Mouse (Mus musculus): Measurements from ENCODE around the gene St7l.
A peak's percentile ranks its signal among the peaks of the same experiment; 100 is the strongest.
"Not testable (repeated sequence)": the region's sequence is repeated elsewhere in the genome, so short reads cannot be mapped to it uniquely, and the experiment has no call there.

Gene St7l

DNA sequence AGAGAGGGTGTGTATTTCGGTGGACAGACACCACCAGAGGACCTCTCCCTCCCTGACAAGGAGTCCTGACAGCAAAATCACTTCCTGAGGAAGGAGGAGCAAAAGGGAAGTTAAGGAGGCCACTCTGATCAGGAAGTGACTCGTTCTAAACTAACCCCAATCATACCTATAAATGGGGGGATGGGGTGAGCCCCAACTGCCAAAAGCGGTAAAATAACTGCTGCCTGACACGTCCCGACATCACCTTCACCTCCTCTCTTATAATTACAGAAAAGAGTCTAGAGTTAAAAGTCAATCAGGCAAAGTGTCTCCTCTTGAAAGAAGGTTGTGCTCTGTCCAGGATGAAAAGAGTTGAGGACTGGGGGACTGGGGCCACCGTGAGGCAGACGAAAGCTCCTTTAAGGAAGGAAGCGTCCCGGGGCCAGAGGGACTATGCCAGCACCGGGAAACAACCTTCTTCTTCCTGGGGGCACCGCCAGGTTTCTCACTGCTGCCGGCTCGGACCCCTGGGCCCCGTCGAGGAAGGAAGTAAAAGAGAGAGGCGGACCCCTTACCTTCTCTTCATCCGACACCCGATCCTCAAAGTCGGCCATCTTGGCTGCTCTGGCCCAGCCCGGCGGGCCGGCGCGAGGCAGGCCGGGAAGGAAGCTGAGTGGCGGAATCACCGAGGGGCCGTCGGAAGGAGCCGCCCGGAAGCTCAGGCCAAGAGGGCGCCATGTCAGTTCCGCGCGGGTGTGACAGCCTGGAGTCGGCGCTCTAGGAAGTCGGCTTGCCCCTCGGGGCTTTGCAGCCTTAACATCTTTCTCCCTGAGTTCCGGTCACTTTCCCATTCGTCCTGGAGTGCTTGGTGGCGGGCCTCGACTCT is at the start of gene St7l, which contains the start of gene Capza1:
TSS of gene St7l (plus strand) at position 220 of the 865 bp plus-strand sequence.
TSS of gene Capza1 (minus strand) at position 720 of the 865 bp plus-strand sequence.
- peak; percentile 93 for DNase-seq (ENCODE audit: low spot score)

DNA sequence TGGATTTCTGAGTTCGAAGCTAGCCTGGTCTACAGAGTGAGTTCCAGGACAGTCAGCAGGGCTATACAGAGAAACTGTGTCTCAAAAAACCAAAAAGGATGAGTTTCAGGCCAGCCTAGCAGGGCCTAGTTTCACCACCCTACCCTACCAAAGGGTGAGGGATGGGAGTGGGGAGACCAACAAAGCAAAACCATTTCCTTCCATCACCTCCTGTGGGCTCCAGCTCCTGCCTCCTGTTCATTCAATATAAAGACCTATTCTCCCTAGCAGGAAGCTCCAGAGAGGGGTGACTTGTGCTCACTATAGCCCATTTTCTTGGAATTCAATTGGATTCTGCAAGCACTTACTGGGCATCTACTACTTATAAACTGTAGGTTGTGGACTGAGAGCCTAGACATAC is 49.1 kb upstream of the St7l start:
- no peak for DNase-seq (ENCODE audit: low spot score)

DNA sequence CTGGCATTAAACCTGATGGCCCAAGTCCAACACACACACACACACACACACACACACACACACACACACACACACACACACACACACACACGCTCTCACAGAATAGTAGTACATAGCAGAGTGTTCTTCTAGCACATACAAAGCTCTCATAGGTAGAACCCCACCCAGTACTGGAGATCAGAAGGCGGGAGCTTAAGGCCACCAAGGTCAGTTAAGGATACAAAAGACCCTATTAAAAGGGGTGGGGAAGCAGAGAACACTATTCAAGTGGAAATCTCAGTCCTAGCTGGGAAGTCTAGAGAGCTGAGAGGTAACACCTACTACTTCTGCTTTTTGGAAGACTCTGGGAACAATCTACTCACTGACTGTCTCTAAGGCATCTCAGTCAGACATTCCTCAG is 48.5 kb upstream of the St7l start:
- DNase-seq (ENCODE audit: low spot score), result no peak

DNA sequence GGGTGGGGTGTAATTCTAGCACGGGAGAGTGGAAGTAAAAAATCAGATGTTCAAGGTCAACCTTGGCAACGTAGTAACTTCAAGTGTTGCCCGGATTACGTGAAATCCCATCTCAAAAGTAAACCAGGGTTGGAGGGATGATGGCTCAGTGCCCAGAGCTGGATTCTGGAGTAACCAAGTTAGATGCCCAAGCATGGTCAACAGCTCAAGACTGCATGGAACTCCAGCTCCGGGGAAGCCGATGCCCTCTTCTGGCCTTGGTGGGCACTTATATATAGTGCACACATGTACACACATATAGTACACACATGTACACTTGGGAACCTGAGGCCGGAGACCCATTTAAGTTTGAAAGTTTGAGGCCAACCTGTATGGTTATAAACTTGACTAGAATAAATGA is 47.7 kb upstream of the St7l start:
- no peak for DNase-seq (ENCODE audit: low spot score)

DNA sequence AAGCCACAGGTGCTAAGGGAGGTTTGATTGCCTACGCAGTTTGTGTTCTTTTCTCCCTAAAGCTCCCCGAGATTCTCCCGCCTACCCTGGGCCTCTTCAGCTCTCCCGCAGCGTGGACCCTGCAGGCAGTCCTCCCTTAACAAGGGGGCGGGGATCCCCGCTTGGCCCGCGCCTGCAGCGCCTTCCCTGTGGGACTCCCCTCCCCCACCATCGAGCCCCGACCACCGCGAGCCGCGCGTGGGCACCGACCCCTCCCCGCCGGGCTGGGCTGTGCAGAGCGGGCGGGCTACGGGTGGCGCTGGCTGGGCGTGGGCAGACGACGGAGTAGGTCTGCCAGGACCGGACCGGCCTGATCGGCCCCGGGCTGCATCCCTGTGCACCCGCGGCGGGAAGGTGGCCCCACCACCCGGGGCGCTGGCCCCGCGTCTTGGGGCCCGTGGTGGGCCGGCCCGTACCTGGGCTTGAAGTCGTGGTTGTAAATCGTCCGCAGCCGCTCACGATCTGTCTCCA is 46.3 kb upstream of the St7l start:
- peak; percentile 62 for DNase-seq (ENCODE audit: low spot score)

DNA sequence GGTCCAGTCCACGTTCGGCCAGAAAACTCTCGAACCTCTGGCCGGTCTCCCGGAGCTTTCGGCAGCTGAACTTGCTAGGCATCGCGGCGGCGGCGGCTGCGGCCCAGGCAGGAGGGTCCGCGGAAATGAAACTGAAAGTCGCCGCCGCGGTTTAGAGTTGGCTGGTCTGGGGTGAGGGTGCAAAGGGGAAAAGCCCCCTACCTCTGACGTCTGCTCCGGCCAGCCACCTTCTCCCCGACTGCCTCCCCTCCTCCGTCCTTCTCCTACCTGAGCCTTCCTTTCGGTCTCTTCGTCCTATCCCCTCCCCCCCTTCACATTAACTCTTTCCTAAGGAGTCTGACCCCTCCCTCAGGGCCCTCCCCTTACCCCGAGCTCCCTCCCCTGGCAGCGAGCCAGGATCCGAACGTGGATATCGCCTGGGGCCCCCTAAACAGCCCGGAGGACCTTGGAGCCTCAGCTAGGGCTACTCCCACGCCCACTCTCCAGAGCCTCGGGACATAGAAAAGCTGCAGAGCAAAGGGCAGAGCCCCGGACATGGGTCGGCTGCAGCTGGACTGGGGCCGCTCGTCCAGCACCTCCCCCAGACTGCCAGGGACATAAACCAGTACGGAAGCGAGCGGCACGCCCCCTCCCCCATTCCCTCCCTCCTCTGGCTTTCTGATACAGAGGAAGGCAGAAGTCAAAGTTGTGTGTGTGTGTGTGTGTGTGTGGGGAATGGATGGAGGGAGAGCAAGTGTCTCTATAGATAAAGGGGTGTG is 45.6 kb upstream of the St7l start, which contains the start of gene Mov10:
TSS of gene Mov10 (minus strand) at position 573 of the 758 bp plus-strand sequence.
- DNase-seq (ENCODE audit: low spot score), result peak; percentile 72

DNA sequence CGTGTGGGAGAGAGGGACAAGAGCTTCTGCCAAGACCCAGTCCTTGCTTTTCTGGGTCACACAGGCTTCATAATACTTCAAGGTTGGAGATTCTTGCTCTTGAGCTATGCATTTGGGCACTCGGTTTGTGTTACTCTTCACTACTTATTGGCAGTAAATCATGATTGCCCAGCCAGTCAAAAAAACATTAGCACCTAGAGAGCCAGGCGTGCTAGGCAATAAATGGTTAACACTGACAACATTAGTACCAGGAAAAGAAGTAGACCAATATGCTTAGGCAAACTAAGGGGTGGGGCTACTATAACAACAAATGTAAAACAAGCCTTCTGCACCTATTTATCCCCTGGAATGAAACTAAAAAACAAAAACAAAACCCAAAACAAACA is 45.1 kb upstream of the St7l start:
- no peak for DNase-seq (ENCODE audit: low spot score)

DNA sequence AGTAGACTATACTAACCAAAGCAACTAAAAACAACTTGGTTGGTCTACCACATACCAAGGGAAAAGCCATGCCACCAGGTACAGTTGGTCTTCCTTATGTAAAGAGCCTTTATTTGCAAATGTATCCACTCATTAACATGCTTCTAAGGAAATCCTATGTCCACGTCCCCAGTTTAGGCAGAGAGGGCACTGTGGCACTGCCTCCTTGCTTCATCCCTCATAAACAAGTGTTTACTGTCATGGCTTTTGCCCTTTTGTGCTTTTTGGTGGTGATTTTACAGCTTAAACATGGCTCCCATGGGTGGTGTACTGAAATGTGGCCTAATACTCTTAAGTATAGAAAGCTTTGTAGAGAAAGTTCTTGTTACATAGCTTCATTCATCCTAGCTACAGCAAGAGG is 43.4 kb upstream of the St7l start:
- no peak for DNase-seq (ENCODE audit: low spot score)

DNA sequence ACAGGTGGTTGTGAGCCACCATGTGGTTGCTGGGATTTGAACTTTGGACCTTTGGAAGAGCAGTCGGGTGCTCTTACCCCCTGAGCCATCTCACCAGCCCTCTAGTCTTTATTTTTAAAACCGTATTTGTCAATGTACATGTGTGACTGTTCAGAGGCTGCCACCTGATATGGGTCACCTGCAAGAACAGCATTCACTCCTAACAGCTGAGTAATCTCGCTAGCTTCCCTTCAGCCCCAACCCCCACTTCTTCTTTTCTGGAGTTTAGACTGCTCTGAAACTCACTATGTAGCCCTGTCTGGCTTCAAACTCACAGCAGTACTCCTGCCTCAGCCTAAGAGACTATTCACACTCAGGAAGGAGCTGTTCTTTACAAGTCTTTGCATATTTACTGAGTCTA is 41.4 kb upstream of the St7l start:
- no peak for DNase-seq (ENCODE audit: low spot score)

DNA sequence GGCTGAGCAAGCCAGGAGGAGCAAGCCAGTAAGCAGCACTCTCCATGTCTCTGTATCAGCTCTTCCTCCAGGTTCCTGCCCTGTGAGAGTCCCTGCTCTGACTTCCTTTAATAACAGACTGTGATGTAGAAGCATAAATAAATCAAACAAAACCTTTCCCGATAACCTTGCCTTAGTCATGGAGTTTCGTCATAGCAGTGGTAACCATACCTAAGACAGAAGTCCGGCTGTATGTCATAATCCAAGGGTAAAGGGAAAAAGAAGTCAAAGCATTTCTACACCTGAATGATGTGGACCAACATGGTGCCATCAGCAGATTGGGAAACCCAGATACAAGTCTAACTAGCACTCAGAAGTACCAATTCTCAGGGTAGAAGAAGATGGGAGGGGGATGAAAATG is 28.0 kb upstream of the St7l start:
- DNase-seq (ENCODE audit: low spot score), result no peak

DNA sequence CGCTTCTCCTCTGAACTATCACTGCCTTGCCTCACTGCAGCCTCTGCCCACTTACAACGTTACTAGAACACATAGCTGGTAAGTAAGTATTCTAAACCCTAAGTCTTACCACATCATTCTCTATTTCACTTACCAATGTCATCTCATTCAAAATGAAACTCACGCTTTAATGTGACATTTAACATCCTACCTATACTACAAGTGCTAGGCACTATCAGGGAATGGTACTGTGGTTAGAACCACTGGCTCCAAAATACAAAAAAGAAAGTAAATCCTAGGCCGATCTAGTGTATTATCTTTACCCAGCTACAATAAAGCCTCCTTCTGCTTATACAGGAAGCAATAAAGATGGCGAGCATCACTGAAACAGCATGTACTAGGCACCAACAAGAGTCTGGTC is 22.8 kb upstream of the St7l start:
- no peak for DNase-seq (ENCODE audit: low spot score)

DNA sequence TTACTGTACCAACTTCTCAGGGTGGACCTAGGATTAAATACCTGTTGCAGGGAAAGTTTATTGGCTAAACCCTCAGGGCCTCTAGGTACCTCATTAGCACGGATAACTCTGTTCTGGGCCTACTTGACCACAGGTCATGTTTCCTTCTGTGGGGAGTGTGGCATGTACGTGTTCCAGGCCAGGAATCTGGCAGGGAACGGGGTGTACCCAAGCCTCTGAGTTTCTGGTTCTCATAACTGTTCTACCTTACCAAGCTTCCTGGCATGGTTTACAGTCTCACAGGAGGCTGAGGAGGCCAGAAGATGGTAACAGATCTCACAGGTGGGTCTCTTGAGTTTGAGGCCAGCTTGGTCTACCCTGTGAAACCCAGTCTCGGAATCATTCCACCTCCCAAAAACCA is 17.2 kb upstream of the St7l start:
- no peak for DNase-seq (ENCODE audit: low spot score)

DNA sequence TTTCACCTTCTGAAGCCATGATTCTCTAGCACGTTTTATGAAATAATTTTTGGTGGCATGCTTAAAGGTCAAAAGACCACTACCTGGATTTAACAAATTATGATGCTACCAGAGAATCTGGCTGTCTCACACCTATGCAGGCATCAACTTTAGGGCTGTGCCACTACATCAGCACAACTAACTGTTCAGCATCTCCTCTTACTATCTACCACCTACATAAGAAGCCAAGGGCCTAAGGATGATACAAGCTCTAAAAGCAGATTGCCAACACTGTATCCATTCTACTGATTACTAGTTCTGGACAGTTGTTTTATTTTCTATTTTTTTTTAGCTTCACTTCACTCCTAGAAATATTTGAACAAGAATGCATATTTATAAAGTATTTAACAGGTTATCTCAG is 9.3 kb upstream of the St7l start:
- DNase-seq (ENCODE audit: low spot score), result no peak

DNA sequence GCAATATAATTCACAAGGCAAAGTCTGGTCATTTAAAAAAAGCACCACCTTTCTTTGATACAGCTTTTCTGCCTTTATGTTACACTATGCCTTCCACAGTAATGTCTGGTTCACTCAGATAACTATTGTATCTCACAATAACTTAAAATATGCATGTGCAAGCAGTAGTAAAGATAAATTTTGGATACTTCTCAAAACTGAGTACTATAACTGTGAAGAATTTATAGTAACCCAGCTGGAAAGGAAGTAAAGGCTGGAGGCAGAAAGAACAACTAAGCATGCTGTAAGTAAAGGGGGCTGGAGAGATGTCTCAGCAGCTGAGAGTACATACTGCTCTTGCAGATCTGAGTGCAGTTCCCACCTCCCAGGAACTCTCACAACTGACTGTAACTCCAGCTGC is 8.9 kb upstream of the St7l start:
- no peak for DNase-seq (ENCODE audit: low spot score)

DNA sequence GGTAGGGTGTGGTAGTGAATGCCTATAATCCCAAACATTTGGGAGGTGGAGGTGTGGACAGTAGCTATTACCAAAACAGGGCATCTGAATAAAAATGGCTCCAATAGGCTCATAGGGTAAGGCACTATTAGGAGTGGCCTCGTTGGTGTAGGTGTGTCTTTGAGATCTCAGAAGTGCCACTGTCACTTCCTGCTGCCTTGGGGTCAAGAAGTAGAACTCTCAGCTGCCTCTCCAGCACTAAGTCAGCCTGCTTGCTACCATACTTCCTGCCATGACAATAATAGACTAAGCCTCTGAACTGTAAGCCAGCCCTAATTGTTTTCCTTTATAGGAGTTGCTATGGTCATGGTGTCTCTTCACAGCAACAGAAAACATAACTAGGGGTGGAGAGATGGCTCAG is 7.7 kb upstream of the St7l start:
- DNase-seq (ENCODE audit: low spot score), result no peak

DNA sequence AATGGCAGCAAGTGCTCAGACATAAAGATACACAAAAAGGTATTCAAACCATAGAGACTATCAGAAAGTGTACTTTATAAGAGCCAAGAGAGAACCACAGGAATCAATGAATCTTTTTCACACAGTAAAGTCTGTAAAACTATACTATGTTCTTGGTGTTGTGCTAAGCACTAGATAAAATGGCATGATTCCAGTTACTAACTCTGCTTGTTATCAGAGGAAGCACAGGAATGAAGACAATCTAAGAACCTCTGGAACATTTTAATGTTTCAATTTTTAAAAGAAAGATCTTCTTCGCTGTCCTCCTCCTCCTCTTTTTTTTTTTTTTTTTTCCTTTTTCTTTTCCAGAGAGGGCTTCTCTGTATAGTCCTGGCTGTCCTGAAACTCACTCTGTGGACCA is 5.2 kb upstream of the St7l start:
- DNase-seq (ENCODE audit: low spot score), result no peak

DNA sequence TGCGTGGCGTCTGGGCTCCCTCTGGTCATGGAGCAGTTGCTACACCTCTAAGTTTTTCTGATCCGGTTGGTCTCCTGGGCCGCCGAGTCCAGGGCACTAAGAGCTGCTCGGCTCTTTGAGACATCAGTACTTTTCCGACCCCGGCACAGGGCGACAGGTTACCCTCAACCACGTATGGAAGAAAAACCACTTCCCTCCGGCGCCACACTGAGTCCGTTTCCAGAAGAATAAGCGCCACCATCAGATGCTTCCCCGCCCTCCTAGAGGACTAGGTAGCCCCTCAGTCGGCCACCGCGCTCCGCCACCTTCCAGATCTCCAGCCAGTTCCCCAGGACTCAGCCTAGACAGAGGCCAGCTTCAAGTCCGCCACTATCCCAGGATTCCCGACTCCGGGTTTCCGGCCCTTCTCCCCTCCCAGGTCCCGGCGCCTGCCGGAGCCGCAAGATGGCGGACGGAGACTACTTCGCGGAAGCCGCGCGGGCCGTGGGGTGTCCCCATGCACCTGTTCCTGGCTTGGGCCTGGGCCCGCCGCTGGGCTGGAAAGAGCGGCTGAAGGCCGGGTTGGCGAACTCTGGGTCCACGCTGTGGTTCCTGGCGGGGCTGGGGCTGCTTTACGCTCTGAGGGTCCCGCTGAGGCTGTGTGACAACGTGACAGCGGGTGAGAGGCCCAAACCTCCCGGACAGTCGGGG is 991 bp downstream of the St7l start:
- peak; percentile 87 for DNase-seq (ENCODE audit: low spot score)

DNA sequence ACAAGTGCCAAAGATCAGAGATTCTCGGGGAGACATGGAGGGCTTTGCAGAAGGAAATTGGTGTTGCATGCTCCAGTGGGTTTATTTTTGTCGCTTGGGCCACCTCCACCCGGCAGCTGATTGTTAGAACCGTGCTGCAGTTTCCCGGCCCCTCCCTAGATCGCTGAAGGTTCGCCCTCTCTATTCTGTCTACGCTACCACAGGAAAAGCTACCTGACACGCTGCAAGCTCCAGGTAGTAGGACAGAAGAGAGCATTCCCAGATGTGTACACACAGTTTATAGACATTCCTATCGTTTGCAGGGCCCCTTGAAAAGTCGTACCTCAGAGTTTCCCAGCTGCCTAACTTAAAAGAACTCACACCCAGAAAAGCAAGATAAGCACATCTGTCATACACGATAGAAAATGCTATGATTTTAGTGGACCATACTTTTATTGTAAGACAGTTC is 1.6 kb downstream of the St7l start:
- no peak for DNase-seq (ENCODE audit: low spot score)

DNA sequence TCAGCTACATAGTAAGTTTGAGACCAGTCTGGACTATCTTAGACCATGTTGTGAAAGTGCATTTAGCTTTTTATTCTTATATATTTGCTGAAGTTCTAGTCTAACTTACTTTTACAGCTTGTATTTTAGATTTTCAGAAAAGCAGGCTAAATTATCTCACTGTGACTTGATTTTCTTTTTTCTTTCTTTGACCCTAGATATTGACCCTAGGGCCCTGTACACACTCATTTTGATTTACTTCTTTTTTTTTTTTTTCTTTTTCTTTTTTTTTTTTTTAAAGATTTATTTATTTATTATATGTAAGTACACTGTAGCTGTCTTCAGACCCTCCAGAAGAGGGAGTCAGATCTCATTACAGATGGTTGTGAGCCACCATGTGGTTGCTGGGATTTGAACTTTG is 2.9 kb downstream of the St7l start:
- not testable (repeated sequence) for DNase-seq (ENCODE audit: low spot score)

DNA sequence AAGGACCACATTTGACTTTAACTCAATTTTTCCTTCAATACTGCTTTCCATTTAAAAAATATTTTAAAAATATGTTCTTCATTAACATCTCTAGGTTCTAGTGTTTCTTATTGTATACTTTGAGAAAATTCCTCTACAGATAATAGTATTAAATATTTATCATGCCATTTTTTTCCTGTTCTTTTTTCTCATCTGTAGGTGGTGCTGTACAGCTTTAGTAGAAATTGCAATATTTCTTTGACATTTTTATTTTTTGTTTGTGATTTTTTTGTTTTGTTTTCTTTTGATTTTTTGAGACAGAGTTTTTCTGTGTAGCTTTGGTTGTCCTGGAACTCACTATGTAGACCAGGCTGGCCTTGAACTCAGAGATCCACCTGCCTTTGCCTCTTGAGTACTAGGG is 5.8 kb downstream of the St7l start:
- no peak for DNase-seq (ENCODE audit: low spot score)

DNA sequence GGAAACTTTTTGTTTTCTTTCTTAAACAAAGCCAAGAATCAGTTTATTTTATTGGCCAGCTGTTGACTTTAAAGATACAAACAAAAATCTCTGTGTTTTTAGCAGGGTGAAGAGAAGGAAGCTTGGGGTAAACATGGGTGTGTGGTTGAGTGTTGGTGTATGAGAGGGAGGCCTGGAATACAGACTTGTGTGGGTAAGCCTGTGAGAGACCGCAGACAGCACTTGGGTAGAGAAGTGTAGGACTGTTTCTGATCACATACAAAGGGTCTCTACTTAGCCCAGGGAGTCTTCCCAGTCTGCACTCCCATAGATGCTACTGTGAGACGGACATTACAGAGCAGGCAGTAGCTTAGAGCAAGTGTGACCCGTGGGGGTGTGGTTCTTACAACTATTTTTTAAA is 24.8 kb downstream of the St7l start:
- no peak for DNase-seq (ENCODE audit: low spot score)

DNA sequence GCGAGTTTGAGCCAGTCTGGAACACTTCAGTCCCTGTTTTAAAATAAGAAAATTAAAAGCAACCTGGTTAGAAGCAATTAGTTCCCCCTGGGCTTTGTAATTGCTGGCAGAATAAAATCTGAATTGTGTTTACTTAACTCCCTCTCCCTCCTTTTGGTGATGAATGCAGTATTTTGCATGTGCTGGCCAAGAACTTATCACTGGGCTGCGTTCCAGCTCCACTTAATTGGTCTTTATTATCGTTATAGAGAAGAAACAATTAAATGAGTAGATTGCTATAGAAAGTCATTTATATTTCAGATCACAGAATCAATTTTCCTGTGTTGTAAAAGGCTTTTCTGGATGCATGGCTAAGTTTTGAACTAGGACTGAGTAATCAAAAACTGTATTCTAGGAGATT is 32.3 kb downstream of the St7l start:
- DNase-seq (ENCODE audit: low spot score), result no peak
